Mouse (Mus musculus) liver, postnatal 0 days (tissue): ENCODE measurements around the gene Arl13a.
"Not testable (repeated sequence)": the region's sequence is repeated elsewhere in the genome, so short reads cannot be mapped to it uniquely, and the experiment has no call there.

Source experiments
- CTCF ChIP-seq: sonication (generic); IDR thresholded peaks from 2 replicates; pipeline ENCODE4 v1.5.1; 2016; ENCODE audit warnings: antibody characterized with exemption, low read depth
- EP300 ChIP-seq: IDR thresholded peaks from 2 replicates; pipeline ENCODE4 v1.6.1; 2016; ENCODE audit warnings: antibody characterized with exemption, low read depth, mild to moderate bottlenecking

DNA sequence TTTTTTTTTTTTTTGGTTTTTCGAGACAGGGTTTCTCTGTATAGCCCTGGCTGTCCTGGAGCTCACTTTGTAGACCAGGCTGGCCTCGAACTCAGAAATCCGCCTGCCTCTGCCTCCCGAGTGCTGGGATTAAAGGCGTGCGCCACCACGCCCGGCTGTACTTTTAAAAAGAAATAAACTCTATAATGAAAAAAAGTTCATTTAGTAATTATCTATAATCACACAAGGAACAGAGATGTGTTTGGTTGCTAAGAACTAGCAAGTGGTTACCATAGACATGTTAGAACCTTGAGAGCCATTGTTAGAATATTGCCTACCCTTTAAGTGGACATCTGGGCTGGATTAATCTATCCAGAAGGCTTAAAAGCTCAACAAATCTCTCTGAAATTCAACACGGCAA, at the start of gene Arl13a:
- not testable (repeated sequence) for TF ChIP-seq CTCF, EP300
